Mouse (Mus musculus) cerebellum, adult 2 months (tissue): ENCODE data around the gene Pttg1ip.

Experiments
- CTCF ChIP-seq: fragments of 200-500 bp; IDR thresholded peaks from 2 replicates; pipeline ENCODE4 v1.5.1; 2011; ENCODE audit warnings: low read depth, mild to moderate bottlenecking, control low read depth, low read length, moderate library complexity, borderline replicate concordance; ENCODE audit not compliant: insufficient read depth
- POLR2A ChIP-seq: fragments of 200-500 bp; IDR thresholded peaks from 2 replicates; pipeline ENCODE4 v1.6.1; 2011; ENCODE audit warnings: low read length, control low read depth, borderline replicate concordance; ENCODE audit not compliant: insufficient read depth

GRCm38 (mm10) chr10:77581023-77581407 lies 505 bp upstream of the Pttg1ip start:
- TF ChIP-seq CTCF: no peak
- TF ChIP-seq POLR2A: no peak
